Mouse (Mus musculus) bone marrow macrophage, adult 2 months (primary cell): ENCODE data around the gene Sash3. TPM values are rescaled to one million over a fixed set of nuclear protein-coding genes. Genes with fewer than 3 reads are reported as not detected.

Source experiments
- H3K27ac ChIP-seq: 2 replicates; pipeline ENCODE4 v1.5.1; 2012; ENCODE audit warnings: low read depth, low read length; ENCODE audit not compliant: insufficient read depth
- H3K4me1 ChIP-seq: 2 replicates; pipeline ENCODE4 v1.6.1; 2012; ENCODE audit warnings: low read length; ENCODE audit not compliant: control insufficient read depth, insufficient read depth
- H3K4me3 ChIP-seq: 2 replicates; pipeline ENCODE4 v1.5.1; 2012; ENCODE audit warnings: mild to moderate bottlenecking, low read length, moderate library complexity; ENCODE audit not compliant: insufficient read depth
- CTCF ChIP-seq: IDR thresholded peaks from 2 replicates; pipeline ENCODE4 v1.5.1; 2012; ENCODE audit warnings: low read depth, mild to moderate bottlenecking, low read length, moderate library complexity
- POLR2A ChIP-seq: IDR thresholded peaks from 2 replicates; pipeline ENCODE4 v1.6.1; 2012; ENCODE audit warnings: mild to moderate bottlenecking, low read depth, low read length, borderline replicate concordance
- polyA plus RNA-seq: library from polyadenylated mRNA; stranded (reverse); fragments of >200 nt; gene quantifications from 2 replicates; pipeline ENCODE4 v1.2.4, GENCODE M21; 2012; ENCODE audit not compliant: missing spikeins, insufficient read depth, insufficient read length

The Sash3 gene
- polyA plus RNA-seq, 1 experiment: 69.9 TPM

DNA sequence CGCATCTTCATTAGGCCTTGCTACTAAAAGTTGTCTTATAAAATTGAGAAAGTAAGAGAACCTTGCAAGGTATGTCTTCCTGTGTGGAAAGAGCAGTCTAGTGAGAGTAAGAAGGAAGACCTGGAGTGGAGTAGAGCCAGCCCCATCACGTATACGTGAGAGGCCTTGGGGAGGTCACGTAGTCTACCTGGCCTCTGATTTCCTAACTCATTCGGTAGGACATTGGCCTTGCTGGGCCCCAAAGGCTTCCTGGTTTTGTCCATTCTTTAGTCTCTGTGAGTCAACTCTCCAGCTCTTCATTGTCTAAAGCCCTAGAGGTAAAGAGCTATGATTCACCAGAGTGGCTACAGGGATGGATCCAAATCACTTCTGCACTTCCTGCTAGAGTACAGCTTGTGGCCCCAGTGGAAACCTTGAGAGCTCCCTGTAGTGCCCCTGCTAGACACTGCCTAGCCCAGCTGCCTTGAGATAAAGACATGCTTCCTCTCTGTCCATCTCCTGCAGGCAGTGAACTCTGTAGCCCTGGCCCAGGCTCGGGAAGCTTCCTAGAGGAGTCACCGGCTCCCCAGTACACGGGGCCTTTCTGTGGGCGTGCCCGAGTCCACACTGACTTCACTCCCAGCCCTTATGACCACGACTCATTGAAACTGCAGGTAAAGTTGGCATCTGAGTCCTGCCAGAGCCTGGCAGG, 12.1 kb downstream of the Sash3 start:
- peaks cover 16% of the 10 kb centered on the region for H3K4me1 ChIP-seq
- no peak overlapping the region for H3K27ac ChIP-seq
- TF ChIP-seq CTCF: no peak
- TF ChIP-seq POLR2A: no peak
- no peak overlapping the region for H3K4me3 ChIP-seq

DNA sequence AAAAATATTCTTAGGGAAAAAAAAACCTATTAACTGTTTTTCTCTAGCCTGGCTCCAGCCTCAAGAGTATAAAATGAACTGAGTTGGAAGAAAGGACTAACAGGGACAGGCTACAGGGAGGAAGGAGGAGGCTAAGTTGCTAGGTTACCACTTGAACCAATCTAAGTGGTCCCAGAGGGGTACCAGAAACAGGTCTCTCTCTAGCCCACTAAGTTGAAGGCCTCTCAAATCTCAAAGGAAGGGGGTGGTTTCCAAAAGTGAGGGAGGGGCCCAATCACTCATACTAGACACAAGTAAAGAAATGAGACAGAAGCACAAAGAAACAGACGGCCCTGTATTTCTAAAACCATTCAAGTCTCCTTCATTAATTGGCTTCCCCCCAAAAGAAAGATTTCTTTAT, 23.7 kb downstream of the Sash3 start:
- H3K4me1 ChIP-seq: peaks cover 12% of the 10 kb centered on the region
- no peak overlapping the region for H3K27ac ChIP-seq
- TF ChIP-seq CTCF: no peak
- no peak for TF ChIP-seq POLR2A
- no peak overlapping the region for H3K4me3 ChIP-seq

DNA sequence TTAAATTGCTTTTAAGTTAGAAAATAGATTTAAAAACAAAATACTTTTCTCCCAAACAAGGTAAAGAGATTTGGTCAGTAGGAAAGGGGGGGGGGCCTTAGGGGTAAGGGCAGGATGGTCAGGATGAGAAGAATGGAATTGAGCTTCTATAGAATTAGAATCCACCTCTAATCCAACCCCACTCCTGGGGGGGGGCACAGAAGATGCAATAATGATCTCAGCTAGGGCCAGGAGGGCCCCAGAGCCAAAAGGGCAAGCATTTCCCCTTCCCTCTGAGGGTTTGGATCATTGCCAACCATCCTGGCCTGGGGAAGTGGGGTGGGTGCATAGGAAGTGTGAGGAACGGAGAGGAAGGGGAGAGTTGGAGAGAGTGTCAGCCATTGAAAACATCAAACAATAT, 24.1 kb downstream of the Sash3 start:
- peaks cover 16% of the 10 kb centered on the region for H3K4me1 ChIP-seq
- no peak overlapping the region for H3K4me3 ChIP-seq
- TF ChIP-seq POLR2A: no peak
- no peak overlapping the region for H3K27ac ChIP-seq

DNA sequence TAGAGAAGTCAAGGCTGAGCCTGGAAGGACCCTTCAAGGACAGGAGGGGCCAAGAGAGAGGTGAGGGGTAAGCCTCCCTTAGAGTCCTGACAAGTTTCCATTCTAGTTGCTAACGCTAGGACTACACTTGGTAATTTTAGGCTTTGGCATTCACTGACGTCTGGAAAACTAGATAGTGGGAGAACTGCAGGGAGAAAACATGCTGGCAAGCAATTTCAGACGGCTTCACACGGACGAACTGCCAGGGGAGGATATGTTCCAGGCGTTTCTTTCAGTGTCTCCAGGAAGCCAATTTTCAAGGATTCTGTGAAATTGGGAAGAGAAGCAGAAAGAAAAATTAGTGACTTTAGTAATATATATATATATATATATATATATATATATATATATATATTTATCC, 35.6 kb downstream of the Sash3 start:
- Histone ChIP-seq H3K4me3 (no peak overlapping the region), H3K27ac (no peak overlapping the region), H3K4me1 (peaks cover 2% of the 10 kb centered on the region; the same call in 1 of the 2 replicates)
- no peak for TF ChIP-seq CTCF
- TF ChIP-seq POLR2A: no peak

DNA sequence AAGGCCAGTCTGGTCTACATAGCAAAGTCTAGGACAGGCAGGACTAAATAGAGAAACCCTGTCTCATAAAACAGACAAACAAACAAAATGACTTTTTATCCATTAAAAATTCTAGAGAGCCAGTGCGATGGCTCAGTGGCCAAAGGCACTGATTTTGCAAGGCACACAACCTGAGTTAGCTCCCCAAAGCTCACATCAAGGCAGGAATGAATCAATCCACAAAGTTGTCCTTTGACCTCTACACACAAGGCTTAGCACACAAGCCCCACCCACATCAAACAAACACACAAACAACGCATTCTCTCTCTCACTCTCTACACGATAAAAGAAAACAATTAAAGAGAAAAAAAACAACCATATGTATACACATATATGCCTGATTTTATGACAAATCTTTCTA, 38.5 kb downstream of the Sash3 start:
- TF ChIP-seq CTCF: no peak
- TF ChIP-seq POLR2A: no peak
- no peak overlapping the region for H3K4me3 ChIP-seq

DNA sequence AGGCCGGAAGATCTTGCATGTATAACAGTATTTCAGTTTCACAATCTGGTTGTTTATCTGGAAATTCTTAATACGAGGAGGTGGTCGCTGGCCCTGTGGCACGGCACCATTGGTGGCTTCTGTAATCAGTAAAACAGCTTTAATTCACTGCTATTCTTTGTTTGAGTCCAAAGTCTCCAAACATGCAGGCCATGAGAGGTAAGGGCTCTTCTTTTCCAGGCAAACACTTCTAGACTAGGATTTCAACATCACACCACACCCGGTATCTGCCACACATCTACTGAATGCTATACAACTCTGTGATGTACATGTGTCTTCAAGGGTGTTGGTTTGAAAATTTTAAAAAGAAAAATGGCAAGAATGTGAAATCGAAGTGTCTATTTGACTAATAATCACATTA, 45.0 kb downstream of the Sash3 start:
- no peaks in the 10 kb centered on the region for H3K4me1 ChIP-seq
- H3K4me3 ChIP-seq: no peak overlapping the region
- H3K27ac ChIP-seq: no peak overlapping the region
- TF ChIP-seq CTCF: no peak
- no peak for TF ChIP-seq POLR2A

More for the DNA sequence above, 38.5 kb downstream of the Sash3 start:
- peaks cover 2% of the 10 kb centered on the region; the same call in 1 of the 2 replicates for H3K4me1 ChIP-seq
- no peak overlapping the region for H3K27ac ChIP-seq

DNA sequence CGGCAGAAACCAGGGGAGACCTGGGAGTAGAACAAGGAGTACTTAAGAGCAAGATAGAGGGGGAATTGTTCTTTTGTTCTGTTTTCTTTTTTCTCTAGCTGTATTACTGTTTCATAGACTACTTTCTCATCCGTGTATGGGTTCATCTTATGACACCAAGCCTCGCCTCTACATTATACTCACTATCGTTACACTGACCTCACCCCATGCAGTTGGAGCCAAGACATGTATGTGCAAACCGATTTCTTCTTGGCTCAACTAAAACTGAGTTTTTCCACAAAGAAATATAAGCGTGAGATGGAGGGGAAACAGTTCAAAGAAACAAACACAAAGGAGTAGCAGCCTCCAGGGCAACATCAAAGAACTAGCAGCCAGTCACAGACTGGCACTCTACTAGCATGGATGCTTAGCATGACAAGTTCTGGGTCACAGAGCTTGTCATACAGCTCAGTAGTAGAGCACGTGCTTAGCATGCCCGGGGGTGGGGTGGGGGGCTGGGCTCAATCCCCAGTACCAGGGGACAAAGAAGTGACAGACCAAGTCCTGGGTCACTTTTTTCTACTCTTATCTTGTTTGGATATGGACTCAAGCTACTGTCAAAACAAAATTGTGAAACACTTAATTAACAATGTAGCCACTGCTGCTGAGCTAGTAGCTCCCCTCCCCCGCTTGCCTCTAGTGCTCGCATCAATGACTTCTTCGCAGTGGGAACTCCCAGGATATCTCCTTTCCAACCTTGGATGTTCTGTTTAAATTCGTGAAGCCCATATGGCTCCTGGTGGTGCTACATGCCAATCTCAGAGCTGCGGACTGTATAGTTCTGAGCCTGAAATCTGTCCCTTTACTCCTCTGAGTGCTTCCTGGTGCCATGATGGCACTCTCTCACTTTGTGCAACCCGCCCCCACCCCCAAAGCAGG, 47.3 kb downstream of the Sash3 start:
- no peaks in the 10 kb centered on the region for H3K4me1 ChIP-seq
- TF ChIP-seq CTCF (no peak), POLR2A (no peak)
- no peak overlapping the region for H3K4me3 ChIP-seq
- no peak overlapping the region for H3K27ac ChIP-seq

DNA sequence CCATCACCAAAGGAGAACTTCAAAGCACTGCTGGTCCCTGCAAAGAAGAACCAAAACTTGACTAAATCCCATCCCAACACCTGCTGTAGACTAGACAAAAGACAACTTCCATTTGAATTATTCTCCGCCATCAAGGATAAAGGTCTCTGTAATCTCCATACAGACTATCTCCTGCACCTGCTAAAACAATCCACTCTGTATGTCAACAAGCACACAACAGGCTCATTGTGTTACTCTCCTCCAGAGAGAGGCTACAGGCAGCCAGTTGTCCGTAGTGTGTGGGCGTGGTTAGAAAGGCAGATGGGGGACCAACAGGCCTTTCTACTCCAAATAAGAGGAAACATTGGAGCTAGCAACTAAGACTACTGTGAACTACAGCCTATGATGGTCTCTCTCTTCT, 51.6 kb downstream of the Sash3 start:
- Histone ChIP-seq H3K4me3 (no peak overlapping the region), H3K27ac (no peak overlapping the region), H3K4me1 (peaks cover 21% of the 10 kb centered on the region)
- no peak for TF ChIP-seq POLR2A

DNA sequence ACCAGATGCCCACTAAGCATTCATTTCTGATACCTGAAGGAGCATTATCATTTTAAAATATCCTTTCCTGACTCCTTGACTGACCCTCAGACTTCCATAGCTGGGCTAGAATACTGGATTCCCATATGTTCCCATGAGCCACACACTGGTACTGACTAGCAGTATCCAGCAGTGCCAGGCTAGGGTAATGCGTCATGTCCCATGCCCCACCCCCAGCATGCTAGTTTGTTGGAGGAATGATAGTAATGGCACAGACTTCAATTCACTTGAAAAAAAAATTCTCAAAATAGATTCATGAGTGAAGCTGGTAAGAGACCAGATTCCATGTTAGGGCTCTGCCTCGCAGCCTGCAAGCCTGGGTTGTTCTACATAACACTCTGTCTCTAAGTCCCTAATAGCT, 52.8 kb downstream of the Sash3 start:
- Histone ChIP-seq H3K4me3 (no peak overlapping the region), H3K4me1 (peaks cover 32% of the 10 kb centered on the region), H3K27ac (no peak overlapping the region)
- TF ChIP-seq POLR2A (no peak), CTCF (no peak)

DNA sequence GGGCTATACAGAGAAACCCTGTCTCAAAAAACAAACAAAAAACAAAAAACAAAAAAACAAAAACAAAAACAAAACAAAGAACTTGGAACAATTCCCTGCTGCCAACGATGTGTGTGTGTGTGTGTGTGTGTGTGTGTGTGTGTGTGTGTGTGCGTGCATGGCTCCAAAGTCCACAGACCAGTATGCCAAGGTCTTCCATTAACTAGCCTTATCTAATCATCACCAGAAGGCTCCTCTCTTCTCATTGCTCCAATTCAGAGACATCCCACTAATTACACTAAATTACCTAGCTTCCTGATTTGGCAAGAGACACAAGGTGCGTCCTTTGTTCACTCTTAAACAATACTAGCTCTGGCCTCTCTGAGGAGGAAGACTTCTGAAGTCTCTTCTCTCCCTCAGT, 54.5 kb downstream of the Sash3 start:
- no peak overlapping the region for H3K27ac ChIP-seq
- H3K4me1 ChIP-seq: peaks cover 36% of the 10 kb centered on the region
- no peak overlapping the region for H3K4me3 ChIP-seq
- no peak for TF ChIP-seq CTCF
- TF ChIP-seq POLR2A: no peak
